Comparison of ENCODE assay signal across 16 mouse cellular contexts in genomic region chr1:64104665-64105064, GRCm38 (mm10). TPM values are rescaled to one million over a fixed set of nuclear protein-coding genes. Genes with fewer than 3 reads are reported as not detected.
DNase-seq lines count a peak whose midpoint lies in the region; ATAC-seq lines count a peak whose summit lies in the region.
"Had no signal": no experiment of that assay in that cellular context is flagged by ENCODE, and none has a peak within 500 bp of the region (broad histone marks: within the 10 kb centered on the region; RNA-seq: fewer than 3 reads in every experiment).

No protein-coding gene starts in this region.

- no peaks in the 10 kb centered on the region for H3K27me3 ChIP-seq in heart, embryonic 10.5 days (ENCODE audit: insufficient read depth, poor library complexity, severe bottlenecking)
- no peaks in the 10 kb centered on the region for H3K27me3 ChIP-seq in kidney, embryonic 15.5 days
- H3K27me3 ChIP-seq: hindbrain, embryonic 12.5 days; limb, embryonic 15.5 days; neural tube, embryonic 15.5 days had no signal

- peaks cover 20% of the 10 kb centered on the region for H3K36me3 ChIP-seq in heart, embryonic 10.5 days
- peaks cover 9% of the 10 kb centered on the region; the same call in 1 of the 2 replicates for H3K36me3 ChIP-seq in kidney, embryonic 15.5 days

- no peaks in the 10 kb centered on the region for H3K9me3 ChIP-seq in heart, embryonic 10.5 days
- no peaks in the 10 kb centered on the region for H3K9me3 ChIP-seq in kidney, embryonic 15.5 days (replicated peaks)
- H3K9me3 ChIP-seq: hindbrain, embryonic 12.5 days; limb, embryonic 15.5 days; midbrain, embryonic 10.5 days; neural tube, embryonic 15.5 days had no signal

- H3K27ac ChIP-seq in heart, embryonic 10.5 days = no peak overlapping the region
- H3K27ac ChIP-seq in kidney, embryonic 15.5 days = no peak overlapping the region
- H3K27ac ChIP-seq: hindbrain, embryonic 12.5 days; limb, embryonic 15.5 days; midbrain, embryonic 10.5 days; neural tube, embryonic 15.5 days had no signal

- peak; percentile 92 for DNase-seq in heart, adult 11 months
- no peak for DNase-seq in heart, embryonic 10.5 days (ENCODE audit: low spot score)
- peak; percentile 83 for DNase-seq in 416B (ENCODE audit: low read depth)
- DNase-seq in cerebellum, adult 11-12 months = no peak
- DNase-seq in left cerebral cortex, adult 11 months (ENCODE audit: low spot score) = no peak
- DNase-seq: adrenal gland, postnatal 14 days; kidney, postnatal 10 days; layer of hippocampus, postnatal 36 days; right cerebral cortex, postnatal 25 days had no signal

- 83% methylated on average over 3 of the region's 3 CpGs for WGBS in heart, embryonic 10.5 days
- 79% methylated on average over 3 of the region's 3 CpGs for WGBS in kidney, embryonic 15.5 days

- no peak overlapping the region for H3K4me2 ChIP-seq in kidney, embryonic 15.5 days
- H3K4me2 ChIP-seq: hindbrain, embryonic 12.5 days; limb, embryonic 15.5 days; neural tube, embryonic 15.5 days had no signal

- H3K9ac ChIP-seq in kidney, embryonic 15.5 days = no peak overlapping the region
- H3K9ac ChIP-seq: hindbrain, embryonic 12.5 days; limb, embryonic 15.5 days; neural tube, embryonic 15.5 days had no signal

- ATAC-seq in inflammation-experienced regulatory T-cells, adult 6 months = peak; percentile 75
- peak; percentile 86 for ATAC-seq in megakaryocyte progenitor cell, adult 5-6 weeks (replicated peaks; ENCODE audit: poor library complexity)
- ATAC-seq in kidney, embryonic 15.5 days (replicated peaks; ENCODE audit: low FRiP score) = no peak

- peaks cover 18% of the 10 kb centered on the region for H3K4me1 ChIP-seq in heart, embryonic 10.5 days
- H3K4me1 ChIP-seq in kidney, embryonic 15.5 days = peaks cover 33% of the 10 kb centered on the region

- no peak overlapping the region for H3K4me3 ChIP-seq in heart, embryonic 10.5 days
- no peak overlapping the region for H3K4me3 ChIP-seq in kidney, embryonic 15.5 days (replicated peaks)
- H3K4me3 ChIP-seq: hindbrain, embryonic 12.5 days; limb, embryonic 15.5 days; midbrain, embryonic 10.5 days; neural tube, embryonic 15.5 days had no signal

RNA-seq across cellular contexts. Expression of gene Klf7, which starts 17.4 kb away (rescaled TPM):
- 15.1 and 15.8 TPM in 2 replicates for polyA plus RNA-seq in heart, embryonic 10.5 days (2016; fragmentation: Nextera tagmentation; extraction: Ambion mirVana)
- 10 to 100 TPM in 2 of 3 experiments, 1 to 10 TPM in 1; 6.6 to 22.4 (median 21.6) TPM for polyA plus RNA-seq in inflammation-experienced regulatory T-cells, adult 6 months (2017; shearing (Covaris generic))
- total RNA-seq in megakaryocyte progenitor cell, adult 5-6 weeks (2015) = 5.5 and 6.8 TPM in 2 replicates
- total RNA-seq in megakaryocyte progenitor cell, adult 5-6 weeks (2017) = 3.0 and 7.0 TPM in 2 replicates
- polyA plus RNA-seq in kidney, embryonic 15.5 days (2015; fragmentation: Nextera tagmentation; extraction: Ambion mirVana) = 23.3 and 23.9 TPM in 2 replicates

Comparison
In these comparisons a context has a peak if more than half of its experiments do, and no peak if none do; other contexts are left out.
1. DNase-seq: peak in heart, adult 11 months (single experiment) and 416B (single experiment); none in heart, embryonic 10.5 days (single experiment), cerebellum, adult 11-12 months (single experiment) and left cerebral cortex, adult 11 months (single experiment).